Mouse (Mus musculus): ENCODE measurements around the gene Camta1.
A peak's percentile ranks its signal among the peaks of the same experiment; 100 is the strongest.

DNA sequence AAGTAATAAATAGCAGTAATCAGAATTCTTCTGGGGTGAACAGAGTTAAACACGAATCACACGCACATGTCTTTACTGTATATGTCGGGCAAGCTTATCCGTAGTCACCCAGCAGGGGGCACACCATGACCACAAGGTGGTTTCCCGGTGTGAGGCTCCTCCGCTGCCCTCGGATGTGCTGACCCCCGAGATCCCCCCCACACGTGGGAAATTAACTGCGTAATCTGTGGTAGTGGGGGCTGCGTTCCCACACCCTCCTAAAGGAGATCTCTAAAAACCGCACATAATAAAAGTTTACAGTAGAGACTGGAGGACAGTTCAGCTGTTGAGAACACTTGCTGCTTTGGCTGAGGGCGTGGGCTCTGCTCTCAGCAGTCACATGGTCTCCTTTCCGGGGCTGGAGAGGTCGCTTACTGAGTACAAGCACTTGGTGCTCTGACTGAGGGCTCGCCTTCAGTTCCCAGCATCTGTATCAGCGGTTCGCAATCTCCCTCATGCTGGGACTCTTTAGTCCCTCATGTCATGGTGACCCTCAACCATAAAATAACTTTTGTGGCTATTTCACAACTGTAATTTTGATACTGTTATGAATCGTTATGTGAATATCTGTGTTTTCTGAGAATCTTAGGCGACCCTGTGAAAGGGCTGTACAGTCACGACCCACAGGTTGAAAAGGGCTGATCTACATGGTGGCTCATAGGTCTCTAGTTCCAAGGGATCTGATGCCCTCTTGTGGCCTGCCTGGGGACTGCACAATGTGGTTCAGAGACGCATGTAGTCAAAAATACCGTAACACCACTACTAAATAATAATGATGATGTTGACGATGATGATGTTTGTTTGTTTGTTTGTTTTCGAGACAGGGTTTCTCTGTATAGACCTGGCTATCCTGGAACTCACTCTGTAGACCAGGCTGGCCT is 896.8 kb downstream of the Camta1 start:
- peak; percentile 85 for TF ChIP-seq CTCF (IDR thresholded peaks at IDR 0.05; ENCODE audit: borderline replicate concordance, insufficient read depth, low read depth, low read length)
- no peak for TF ChIP-seq POLR2A (IDR thresholded peaks at IDR 0.05; ENCODE audit: borderline replicate concordance, insufficient read depth, low read length)
